Mouse (Mus musculus) kidney, postnatal 10 days (tissue): ENCODE data around the gene Por.

Experiments
- DNase-seq: peaks from one replicate; pipeline ENCODE4 v3.0.0; 2021; ENCODE audit warnings: mixed read lengths

The Por gene

GRCm38 (mm10) chr5:135669741-135670275, at the start of gene Por:
Gene Por, plus strand, starts transcription at chr5:135670033.
- peak; percentile 38 for DNase-seq

DNA sequence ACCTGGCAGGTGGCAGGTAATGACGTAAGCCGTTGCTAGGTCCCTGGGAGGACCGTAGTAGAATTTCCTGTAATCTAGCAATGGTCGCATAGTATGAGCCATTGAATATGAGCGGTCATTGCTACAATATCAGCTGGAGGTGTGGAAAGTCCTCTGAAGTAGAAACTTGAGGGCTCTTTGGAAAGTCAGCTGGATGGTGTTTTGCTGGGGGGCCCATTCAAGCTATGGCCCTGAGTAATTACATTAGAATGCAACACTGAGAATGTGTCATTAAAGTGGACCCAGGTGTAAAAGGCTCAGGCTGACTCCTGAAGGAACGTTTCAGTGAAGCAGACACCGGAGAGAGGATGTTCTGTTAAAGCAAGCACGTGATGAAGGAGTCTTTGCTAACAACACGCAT, 49.3 kb upstream of the Por start:
- DNase-seq = no peak

- no peak for DNase-seq
These were observed 48.1 kb upstream of the Por start for GRCm38 (mm10) chr5:135621725-135622124.

DNA sequence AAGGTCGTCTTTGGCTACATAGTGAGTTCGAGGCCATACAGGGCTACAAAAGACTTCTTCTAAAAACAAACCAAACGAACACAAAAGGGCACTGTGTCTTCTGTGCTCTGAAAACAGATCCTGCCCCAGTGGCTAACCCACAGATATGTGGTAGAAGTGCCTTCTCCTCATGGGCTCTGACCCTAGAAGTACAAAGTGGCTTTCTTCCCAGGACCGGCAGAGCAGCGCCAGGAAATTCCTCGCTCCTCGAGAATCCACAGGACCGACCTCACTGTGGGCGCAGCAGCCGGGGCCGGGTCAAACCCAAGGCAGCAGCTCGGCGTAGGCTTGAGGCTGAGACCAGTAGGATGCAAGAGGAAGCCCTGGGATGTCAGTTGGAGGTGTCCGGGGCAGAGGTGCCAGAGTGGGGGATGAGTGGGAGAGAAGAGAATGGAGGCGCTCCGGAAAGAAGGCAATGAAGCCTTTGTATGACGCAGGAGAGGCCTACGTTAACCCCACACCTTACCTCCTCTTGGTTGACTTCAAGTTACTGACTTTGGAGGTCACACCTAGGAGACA, 46.7 kb upstream of the Por start:
- no peak for DNase-seq

DNA sequence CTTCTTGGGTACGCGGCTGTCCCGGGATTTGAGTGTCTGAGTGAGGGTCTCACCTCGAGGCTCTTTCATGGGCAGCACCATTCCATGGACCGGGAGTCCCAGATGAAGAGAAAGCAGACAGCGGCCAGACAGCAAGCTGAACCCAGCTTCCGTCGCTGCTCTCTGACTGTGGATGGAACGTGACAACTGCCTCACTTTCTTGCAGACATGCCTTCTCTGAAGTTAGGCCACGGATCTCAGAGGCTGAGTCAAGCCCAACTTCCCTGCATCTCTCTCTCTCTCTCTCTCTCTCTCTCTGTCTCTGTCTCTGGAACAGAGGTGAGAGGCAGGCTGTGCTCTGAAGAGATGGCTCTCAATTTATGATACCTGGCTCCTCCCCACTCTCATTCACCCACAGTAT, 40.9 kb upstream of the Por start:
- DNase-seq = no peak

GRCm38 (mm10) chr5:135629401-135629800, 40.4 kb upstream of the Por start:
- no peak for DNase-seq

- peak; percentile 77 for DNase-seq
These were observed 39.2 kb upstream of the Por start for GRCm38 (mm10) chr5:135630598-135630997.

- DNase-seq = peak; percentile 99
These were observed 37.6 kb upstream of the Por start, which contains the start of gene Rhbdd2 for GRCm38 (mm10) chr5:135632117-135632796. Gene Rhbdd2, plus strand, starts transcription at chr5:135632618.

DNA sequence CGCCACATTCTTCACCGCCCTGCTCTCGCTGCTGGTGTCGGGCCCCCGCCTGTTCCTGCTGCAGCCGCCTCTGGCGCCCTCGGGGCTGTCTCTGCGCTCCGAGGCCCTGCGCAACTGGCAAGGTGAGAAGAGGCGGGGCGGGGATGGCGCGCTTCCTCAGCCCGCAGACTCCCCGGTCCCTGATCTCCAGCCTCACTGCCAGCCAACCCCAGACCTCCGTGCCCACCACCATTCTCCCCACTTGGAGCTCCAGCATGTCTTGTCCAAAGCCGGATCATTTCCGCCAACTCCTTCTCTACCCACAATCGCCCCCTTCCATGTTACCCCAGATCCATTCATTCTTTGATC, 37.1 kb upstream of the Por start:
- no peak for DNase-seq

GRCm38 (mm10) chr5:135639760-135640458, 29.9 kb upstream of the Por start:
- no peak for DNase-seq

DNA sequence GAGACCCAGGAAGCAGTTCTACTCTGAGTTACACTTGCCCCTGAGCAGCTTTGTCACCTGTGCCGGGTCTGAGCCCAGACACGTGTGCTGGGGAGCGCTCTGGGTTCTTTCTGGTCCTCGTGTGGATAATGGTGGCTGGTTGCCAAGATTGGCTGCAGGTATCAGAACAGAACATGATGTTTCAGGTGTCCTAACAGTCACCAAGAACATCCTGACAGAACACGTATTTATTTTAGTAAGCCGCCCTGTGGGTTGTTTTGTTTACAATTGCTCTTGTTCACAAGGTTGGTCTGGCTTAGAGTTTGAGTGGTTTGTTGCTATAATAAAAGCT, 29.4 kb upstream of the Por start:
- no peak for DNase-seq

DNA sequence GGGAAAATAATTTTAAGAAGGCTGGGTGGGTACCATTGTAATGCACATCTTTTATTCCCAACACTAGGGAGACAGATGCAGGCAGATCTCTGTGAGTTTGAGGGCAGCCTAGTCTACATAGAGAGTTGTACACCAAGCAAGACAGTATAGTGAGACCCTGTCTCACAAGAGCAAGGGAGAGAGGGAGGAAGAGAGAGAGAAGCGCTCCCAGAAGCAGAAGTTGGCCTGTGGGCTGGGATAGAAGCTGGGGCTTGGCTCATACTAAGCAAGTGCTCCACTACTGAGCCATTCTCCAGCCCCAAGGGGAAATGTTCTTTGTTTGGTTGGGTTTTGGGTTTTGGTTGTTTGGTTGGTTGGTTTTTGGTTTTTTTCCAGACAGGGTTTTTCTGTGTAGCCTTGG, 28.8 kb upstream of the Por start:
- no peak for DNase-seq

- DNase-seq = peak; percentile 76
These were observed 26.9 kb upstream of the Por start for GRCm38 (mm10) chr5:135642686-135643551.

GRCm38 (mm10) chr5:135643552-135643842, 26.3 kb upstream of the Por start:
- no peak for DNase-seq

GRCm38 (mm10) chr5:135643869-135644268, 26.0 kb upstream of the Por start:
- DNase-seq = no peak

DNA sequence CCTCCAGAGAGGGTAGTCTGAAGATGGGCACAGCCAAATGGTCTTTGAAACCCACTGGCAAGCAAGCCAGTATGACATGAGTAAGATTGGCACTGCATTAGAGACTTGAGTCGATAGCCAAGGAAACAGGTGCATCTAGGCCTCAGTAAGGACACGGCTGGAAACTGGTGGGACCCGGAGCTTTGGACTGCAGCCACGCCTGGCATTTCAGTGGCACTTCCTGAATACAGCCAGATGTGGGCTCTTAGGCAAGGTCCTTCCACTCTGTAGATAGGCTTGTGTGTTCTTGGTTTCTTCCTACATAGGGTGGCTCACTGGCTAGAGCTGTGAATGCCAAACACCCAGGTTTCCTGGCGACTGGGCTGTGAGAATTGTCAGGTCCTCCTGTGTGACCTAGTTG, 24.5 kb upstream of the Por start:
- DNase-seq = no peak

DNA sequence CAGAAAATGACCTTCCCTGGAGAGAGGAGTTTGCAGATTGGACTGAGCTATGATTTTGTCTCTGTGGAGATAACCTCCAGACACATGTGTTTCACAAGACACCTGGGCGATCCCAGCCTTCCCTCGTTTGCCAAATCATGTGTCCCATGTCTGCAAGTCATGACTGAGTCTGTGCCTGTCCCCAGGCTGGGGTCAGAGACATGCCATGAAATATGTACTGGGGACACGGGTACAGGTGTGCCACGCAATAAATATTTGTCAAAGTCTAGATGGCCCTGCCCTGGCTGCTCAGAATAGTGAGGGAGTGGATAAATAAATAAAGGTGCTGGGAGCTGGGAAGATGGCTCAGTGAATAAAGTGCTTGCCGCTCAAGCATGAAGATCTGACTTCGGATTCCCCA, 23.8 kb upstream of the Por start:
- no peak for DNase-seq

DNA sequence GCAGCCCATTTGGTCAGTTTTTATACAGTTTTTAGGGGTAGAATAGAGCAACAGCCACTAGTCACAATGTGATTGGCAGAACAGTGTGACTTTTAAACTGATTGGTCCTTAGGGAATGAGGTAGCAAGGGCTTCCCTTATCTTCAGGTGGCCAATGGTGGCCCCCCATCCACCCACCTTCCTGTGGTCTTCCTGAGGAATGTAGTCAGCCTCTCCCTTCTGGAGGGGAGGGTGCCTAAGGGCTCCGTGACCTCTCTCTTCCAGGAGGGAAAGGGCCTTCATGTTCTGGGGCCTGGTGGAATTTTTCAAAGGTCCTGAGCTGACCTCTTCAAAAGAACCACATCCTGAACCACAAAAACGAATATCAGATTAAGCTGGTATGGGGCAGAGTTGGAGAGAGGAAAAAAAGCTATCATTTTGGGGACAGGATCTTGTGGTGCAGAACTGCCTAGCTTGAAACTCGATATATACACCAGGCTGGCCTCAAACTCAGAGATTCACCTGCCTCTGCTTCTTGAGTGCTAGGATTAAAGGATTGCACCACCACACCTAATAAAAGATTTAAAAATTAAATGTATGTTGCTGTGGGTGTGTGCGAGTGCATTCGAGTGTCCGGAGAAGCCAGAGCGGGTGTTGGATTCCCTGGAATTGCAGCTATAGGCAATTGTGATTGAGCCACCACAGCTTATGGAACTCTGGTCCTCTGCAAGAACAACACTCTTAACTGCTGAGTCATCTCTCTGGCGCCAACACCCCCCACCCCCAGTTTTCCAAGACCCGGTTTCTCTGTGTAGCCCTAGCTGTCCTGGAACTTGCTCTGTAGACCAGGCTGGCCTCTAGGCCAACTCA, 21.1 kb upstream of the Por start:
- DNase-seq = no peak

DNA sequence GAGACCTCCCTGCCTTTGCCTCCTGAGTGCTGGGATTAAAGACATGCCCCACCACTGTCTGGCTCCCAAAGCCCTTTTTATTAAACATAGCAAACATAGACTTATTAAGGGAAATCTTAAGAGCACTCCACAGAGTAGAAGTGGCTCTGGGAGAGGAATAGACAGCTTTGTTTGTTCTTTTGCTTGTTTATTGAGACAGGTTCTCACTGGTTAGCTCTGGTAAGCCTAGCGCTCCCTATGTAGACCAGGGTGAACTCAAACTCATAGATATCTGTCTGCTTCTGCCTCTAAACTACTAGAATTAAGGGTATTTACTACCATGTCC, 20.6 kb upstream of the Por start:
- no peak for DNase-seq

- DNase-seq = no peak
These were observed 18.3 kb upstream of the Por start for GRCm38 (mm10) chr5:135651536-135651935.

DNA sequence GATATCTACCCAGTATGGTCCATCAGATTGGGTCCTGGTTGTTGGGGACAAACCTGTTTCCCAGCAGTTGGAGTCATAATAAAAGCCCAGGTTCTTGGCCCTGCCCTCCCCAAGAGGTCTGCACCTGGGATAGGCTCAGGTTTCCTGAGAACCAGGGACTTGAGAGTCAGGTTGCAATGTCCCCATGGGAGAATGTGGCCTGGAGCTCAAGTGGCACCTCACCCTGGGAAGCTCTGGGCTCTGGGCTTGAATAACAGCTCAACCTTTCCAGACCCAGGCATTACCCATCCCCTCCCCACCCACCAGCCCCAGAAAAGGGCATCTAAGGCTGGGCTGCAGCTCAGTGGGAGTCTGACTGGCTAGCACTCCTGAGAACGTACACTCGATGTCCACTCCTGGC, 16.6 kb upstream of the Por start:
- DNase-seq = no peak

GRCm38 (mm10) chr5:135656046-135656445, 13.8 kb upstream of the Por start:
- no peak for DNase-seq

DNA sequence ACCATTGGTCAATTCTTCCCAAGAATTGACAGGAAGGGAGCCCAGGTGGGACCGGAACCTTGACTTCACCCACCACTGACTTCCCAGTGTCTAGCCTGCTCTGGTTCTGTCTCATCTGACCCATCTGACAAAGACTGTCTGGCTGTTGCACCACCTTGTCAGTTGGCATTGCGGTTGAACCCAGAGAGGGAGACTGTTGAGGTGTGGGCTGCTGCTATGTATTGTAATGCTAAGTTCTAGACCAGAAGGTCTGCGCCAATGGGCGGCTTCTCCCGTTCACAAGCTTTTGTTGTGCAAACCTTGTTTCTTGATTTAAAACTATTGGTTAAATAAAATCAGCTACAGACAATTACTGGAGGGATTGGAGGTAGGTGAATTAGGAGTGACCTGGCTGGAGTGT, 12.7 kb upstream of the Por start:
- DNase-seq = no peak
